Mouse (Mus musculus): ENCODE measurements around the gene Mrpl55.

Mrpl55 gene

DNA sequence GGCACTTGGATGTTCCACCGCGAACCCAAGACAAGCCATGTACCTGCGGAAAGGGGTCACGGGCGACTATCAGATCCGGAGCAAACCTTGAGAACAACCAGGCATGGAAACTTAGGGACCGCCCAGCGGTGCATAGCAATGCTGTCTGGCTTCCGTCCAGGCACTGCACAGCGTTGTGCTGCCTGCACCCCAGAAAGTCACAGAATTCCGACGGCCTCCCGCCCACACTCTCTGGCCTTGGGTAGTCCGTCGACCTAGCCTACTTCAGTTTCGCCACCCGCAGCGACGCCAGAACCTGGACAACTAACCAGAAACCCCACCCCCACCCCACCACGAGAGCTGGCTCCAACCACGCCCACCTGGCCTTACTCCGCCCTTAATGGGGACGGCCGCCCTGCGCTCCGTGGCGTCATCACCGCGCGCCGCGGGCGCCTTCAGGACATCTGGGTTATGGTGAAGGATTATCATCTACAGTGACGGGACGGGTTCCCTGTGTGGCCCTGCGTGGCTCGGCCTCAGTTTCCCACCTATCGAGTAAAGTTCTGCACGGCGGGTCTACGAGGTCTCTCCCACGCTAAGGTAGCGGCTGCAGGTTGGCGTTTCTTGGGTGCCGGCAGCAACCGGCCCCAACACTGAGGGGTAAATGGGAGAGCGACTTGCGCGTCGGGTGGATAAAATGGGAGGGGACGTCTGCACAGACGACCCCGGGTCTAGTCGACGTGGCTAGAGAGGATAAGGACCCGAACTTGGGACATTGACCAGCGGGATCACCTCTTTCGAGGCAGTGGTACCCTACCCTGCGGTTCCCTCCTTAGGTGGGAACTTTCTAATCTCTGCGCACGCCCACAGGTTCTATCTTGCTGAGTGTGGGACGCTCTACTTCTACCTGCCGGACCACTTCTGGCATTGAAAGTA lies at the start of gene Mrpl55:
Mrpl55 (plus strand) TSS at position 406 of the 915 bp plus-strand sequence.
- DNase-seq (ENCODE audit: low spot score in 2 of 2): peak; percentile 82 to 86

DNA sequence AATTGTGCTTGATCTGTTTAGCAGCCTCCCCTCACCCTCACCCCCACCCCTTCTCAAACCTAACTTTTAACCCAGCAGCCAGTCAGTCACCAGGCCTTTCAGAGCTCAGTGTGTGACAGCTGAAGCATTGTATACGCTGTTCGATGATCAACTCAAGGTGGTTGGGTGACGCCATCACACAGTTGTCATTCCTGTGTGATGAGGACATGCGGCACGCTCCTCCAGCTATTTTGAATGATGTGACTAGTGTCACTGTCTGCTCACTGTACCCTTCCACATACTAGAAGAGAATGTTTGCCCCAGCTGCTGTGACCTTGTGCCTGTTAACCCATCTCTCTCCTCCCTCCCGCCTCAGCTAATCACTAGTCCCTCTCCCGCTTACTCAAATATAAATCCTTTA lies 48.1 kb upstream of the Mrpl55 start:
- no peak for DNase-seq (ENCODE audit: low spot score in 2 of 2)

DNA sequence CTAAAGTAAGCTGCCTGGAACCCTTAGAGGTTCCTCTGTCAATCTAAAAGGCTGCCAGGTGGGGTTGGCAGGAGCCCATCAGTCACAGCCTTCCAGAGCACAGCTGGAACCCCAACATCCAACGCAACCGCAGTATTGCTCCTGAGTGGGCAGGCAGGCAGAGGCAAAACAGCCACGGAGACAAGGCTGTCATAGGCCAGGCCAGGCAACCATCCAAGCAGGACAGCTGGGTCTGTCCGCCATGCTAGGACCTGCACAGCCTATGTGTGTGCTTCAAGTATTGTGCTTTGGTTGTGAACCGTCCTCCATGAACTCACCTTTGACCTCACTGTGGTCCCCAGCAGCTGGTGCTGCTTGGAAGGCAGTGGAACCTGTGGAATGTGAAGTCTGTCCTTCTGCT lies 46.4 kb upstream of the Mrpl55 start:
- no peak for DNase-seq (ENCODE audit: low spot score in 2 of 2)

- DNase-seq (ENCODE audit: low spot score in 2 of 2): no peak
These were observed 43.2 kb upstream of the Mrpl55 start for GRCm38 (mm10) chr11:59159099-59159498.

- DNase-seq (ENCODE audit: low spot score in 2 of 2): no peak
These were observed 42.7 kb upstream of the Mrpl55 start for GRCm38 (mm10) chr11:59159558-59159957.

DNA sequence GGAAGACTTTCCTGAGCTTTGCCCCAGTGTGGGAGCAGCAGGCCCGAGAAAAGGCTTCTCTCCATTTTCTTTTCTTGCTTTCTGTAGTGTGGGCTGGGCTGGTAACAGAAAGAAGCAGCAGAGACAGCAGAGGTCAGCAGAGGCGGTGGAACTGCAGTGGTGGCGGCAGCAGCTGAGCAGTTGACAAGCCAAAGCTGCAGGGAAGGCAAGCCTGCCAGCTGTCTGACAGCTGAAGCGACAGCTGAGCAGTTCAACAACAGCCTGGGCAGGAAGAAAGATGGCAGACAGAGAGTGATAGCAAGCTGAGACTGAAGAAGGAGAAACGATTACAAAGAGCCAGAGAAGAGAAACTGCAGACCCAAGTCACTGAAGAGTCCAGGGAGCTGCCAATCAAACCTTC lies 40.9 kb upstream of the Mrpl55 start:
- DNase-seq (ENCODE audit: low spot score in 2 of 2): no peak

- no peak for DNase-seq (ENCODE audit: low spot score in 2 of 2)
These were observed 39.6 kb upstream of the Mrpl55 start for GRCm38 (mm10) chr11:59162443-59163254.

DNA sequence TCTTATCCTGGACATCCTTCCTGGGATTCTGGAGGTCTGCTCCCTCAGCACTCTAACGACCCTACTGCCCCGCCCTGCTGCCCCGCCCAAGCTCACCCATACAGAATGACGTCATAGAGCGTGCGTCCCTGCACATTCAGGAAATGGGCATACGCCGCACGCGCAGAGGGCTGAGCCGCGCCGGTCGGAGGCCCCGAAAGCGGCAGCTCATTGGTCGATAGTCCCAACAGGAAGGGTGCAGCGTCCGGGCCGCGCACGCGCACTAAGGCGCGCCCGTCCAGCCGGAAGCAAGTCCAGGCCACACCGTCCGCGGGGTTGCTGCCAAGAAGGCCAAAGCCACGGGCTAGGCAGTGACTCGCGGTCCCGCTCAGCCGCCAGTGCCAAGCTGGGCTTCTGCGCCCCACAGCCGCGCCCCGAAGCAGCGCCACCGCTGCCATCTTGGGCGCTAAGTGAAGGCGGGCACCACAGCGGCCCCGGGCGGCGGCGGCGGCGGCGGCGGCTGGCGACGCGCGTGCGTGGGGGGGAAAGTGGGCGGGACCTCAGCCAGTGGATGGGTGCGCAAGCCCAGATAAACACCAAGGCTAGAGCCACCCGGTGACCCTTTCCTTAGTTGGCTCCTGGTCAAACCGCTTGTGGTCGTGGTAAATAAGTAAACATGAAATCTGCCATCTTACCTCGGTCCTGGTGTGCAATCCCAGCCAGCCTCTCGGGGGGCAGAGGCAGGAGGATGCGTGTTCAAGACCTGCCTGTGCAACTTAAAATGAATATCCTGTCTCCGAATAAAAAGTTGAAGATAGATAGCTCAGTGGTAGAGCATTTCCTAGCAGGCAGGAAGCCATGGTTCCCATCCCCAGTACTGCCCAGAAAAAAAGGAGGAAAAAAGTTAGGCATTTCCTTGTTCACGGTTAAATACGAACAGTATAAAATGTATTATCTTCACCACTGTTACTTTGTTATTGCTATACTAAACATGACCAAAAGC lies 38.7 kb upstream of the Mrpl55 start, which contains the start of gene Iba57:
Iba57 (minus strand) TSS at position 485 of the 982 bp plus-strand sequence.
- peak; percentile 97 to 99 for DNase-seq (ENCODE audit: low spot score in 2 of 2)

GRCm38 (mm10) chr11:59164384-59164783 lies 37.9 kb upstream of the Mrpl55 start:
- DNase-seq (ENCODE audit: low spot score in 2 of 2): no peak

DNA sequence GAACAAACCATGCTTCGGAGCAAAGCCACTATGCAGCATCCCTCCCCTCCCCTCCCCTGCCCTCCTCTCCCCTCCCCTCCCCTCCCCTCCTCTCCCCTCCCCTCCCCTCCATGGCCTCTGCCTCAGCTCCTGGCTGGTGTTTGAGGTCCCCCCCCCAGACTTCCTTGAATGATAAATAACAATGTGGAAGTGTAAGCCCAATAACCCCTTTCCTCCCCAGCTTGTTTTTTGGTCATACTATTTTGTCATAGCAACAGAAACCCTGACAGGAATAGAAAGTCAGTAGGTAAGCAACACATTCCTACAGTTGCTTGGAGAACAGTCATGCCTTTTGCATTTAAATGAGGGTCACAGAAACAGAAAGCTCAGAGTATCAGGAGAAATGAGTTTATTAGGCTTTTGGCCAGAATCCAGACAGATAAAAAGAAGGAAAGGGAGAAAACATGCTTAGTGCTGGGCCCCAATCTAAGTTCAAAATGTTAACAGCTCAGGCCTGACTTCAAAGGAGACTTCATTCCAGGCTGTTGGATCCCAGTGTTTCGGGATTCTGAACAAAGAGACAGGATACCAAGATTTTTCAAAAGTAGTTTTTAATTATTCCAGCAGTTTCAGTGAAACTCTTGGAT lies 36.6 kb upstream of the Mrpl55 start:
- no peak for DNase-seq (ENCODE audit: low spot score in 2 of 2)

GRCm38 (mm10) chr11:59169807-59170206 lies 32.5 kb upstream of the Mrpl55 start:
- no peak for DNase-seq (ENCODE audit: low spot score in 2 of 2)

DNA sequence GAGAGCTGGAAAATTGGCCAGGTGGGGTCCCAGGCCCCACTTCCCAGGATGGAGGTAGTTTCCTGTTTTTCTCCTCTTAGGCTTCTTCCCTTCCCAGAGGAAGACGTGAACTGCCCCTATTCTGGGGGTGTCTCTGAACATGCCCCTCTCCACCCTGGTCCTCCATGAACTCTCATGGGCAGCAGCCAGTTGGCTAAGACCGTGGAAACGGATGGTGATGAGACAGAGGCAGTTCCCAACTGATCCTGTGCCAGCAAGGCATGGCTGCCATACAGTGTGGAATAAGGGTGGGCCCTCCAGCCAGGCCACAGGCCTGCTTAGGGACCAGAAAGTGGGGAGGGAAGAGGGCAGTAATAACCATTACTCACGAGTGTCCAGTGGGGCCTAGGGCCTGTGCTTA lies 31.7 kb upstream of the Mrpl55 start:
- DNase-seq (ENCODE audit: low spot score in 2 of 2): no peak

DNA sequence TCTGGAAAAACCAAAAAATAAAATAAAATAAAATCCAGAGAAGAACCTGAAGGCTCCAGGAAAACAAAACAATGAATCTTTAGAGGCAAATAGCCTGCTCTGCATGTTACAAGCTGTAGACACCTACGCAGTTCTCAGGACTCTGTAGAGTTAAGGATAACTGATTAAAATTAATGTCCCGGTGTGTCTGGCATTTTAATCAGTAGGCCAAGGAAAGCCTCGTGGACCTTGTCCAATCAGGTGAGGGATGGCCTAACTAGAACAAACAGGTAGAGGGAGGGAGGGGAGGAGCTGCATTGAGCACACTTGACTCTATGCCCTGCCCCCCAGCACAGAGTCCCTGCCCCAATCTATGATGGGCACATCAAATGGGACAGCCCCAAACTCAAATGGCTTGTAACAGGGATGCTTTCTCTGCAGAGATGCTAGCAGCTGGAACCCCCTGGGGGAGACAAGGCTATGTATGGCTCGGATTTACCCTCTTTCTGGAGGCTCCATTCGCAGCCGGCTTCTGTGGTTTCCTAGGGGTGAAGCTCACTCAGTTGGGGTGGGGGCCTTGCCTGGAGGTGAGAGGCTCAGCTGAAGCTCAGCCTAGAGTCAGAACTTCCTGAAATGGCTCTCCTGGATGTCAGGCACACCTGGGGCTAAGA lies 28.0 kb upstream of the Mrpl55 start:
- no peak for DNase-seq (ENCODE audit: low spot score in 2 of 2)

- DNase-seq (ENCODE audit: low spot score in 2 of 2): no peak
These were observed 25.8 kb upstream of the Mrpl55 start for GRCm38 (mm10) chr11:59176475-59176874.

DNA sequence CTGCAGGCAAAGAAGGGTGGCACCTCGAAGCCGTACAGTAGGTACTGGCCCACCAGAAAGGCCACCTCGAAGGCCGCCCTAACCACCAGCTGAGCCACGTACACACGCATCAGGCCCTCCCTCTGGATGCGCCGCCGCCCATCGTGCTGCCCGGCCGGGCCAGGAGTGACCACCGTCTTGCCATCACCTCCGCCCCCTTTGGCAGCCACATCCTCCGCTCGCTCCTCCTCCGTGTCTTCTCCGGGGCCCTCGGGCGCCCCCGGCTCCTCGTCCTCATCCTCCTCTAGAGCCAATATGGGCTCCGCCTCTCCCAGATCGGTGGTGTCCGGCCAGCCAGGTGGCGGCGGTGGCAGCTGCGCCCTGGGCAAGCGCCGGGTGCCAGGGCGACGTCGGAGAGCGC lies 25.4 kb upstream of the Mrpl55 start:
- DNase-seq (ENCODE audit: low spot score in 2 of 2): no peak

DNA sequence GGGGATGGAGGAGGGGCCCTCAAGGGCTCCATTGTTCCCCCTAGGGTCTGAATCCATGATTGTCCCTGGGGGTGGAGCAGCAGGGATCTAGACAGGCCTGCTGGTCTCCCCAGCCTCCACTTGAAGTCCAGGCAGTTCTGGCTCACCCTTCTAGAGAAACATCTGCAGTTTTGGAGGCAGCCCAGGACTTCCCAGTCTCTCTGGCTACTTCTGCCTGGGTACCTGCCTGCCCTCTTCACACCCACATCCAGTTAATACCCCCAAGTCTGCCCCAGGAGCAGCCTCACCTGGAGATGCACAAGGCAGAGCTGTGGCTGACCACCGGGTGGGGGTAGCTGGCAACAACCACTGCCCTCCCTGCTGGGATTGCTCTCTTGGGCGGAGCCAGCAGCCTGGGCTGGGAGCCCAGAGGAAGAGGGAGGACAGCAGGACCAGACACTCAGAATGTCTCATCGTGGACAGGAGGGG lies 19.4 kb upstream of the Mrpl55 start, which contains the start of gene Gjc2:
Gjc2 (minus strand) TSS at position 350 of the 468 bp plus-strand sequence.
- no peak for DNase-seq (ENCODE audit: low spot score in 2 of 2)

DNA sequence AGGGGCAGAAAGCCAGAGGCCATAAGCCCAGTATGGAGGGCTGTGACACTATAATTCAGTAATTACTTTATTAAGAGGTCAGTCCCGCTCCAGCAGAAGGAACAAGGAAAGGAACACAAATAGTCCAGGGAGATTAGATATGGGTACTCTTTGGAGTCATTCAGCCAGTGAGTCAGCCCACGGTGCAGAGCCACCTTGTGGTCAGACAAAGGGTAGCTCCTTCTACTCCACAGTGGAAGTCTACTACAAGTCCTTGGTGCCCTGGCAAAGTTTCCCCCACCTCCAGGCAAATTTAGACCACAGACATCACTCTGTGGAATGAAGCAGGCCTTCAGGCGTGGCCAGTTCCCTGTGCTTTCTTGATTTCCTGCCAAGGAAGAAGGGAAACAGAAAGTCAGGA lies 18.5 kb upstream of the Mrpl55 start:
- DNase-seq (ENCODE audit: low spot score in 2 of 2): peak in 1 of 2 experiments; percentile 48

DNA sequence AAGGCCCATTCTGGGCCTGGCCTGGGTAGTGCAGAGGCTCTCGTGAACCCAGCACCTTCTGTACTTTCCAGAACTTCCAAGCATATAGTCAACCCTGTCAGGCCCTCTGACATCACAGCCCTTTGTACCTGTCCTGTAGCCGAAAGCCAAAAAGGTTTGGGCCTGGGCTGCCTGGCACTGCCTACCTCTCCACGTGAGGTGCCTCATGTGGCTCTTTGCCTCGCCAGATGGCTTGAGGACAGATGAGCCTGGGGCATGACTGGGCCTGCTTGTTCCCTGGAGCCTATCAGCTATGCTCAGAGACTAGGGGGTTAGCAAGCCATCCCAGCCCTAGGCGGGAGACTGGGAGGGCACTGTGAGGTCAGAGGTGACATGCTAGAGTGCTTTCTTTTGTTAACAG lies 16.8 kb upstream of the Mrpl55 start:
- no peak for DNase-seq (ENCODE audit: low spot score in 2 of 2)

DNA sequence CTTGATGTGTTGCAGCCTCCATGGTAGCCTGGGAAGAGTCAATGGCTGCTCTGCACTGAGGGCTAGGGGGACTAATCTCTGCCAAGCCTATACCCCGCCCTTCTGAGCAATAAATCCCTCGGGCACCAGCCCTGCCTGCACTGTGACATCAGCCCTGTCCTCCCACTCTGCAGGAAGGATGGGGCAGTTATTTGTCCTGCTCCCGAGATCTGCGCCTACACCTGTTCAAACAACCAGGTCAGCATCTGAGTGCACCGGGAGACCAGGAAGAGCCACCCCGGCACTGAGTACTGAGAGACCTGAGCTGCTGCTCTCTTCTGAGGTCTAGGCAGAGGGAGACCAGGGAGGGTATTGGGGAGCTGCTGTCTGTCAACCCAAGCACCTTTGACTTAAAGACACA lies 14.6 kb upstream of the Mrpl55 start:
- DNase-seq (ENCODE audit: low spot score in 2 of 2): no peak

Data from frontal cortex, postnatal 14 days (tissue).